Mouse (Mus musculus) kidney, postnatal 0 days (tissue): ENCODE results near the gene St6gal2. TPM values are rescaled to one million over a fixed set of nuclear protein-coding genes. Genes with fewer than 3 reads are reported as not detected.

Experiments used
- ATAC-seq: fragments of 200-750 bp; cut with Nextera tagmentation; replicated peaks from 2 replicates; pipeline ENCODE4 v1.8.0; 2017; ENCODE audit warnings: low read depth, moderate number of reproducible peaks, moderate TSS enrichment, moderate library complexity; ENCODE audit not compliant: low FRiP score
- DNase-seq: peaks from one replicate; pipeline ENCODE4 v3.0.0-alpha.2; 2016; ENCODE audit warnings: low spot score
- H3K27ac ChIP-seq: fragments of 300-500 bp; sonication (generic); 2 replicates; pipeline ENCODE4 v1.5.1; 2014; ENCODE audit warnings: mild to moderate bottlenecking
- H3K27me3 ChIP-seq: fragments of 300-500 bp; sonication (generic); 2 replicates; pipeline ENCODE4 v1.6.1; 2014; ENCODE audit warnings: low read length, mixed read lengths; ENCODE audit not compliant: insufficient read depth
- H3K36me3 ChIP-seq: fragments of 300-500 bp; sonication (generic); 2 replicates; pipeline ENCODE4 v1.6.1; 2014; ENCODE audit warnings: low read length, mixed read lengths; ENCODE audit not compliant: insufficient read depth
- H3K4me1 ChIP-seq: fragments of 300-500 bp; sonication (generic); replicated peaks from 2 replicates; pipeline ENCODE4 v1.6.1; 2014; ENCODE audit warnings: antibody characterized with exemption, low read length, mixed read lengths; ENCODE audit not compliant: insufficient read depth
- H3K4me2 ChIP-seq: fragments of 300-500 bp; sonication (generic); 2 replicates; pipeline ENCODE4 v1.6.1; 2014; ENCODE audit warnings: mild to moderate bottlenecking, low read length, moderate library complexity, mixed read lengths
- H3K4me3 ChIP-seq: fragments of 300-500 bp; sonication (generic); replicated peaks from 2 replicates; pipeline ENCODE4 v1.5.1; 2014; ENCODE audit warnings: low read depth, low read length
- H3K9ac ChIP-seq: fragments of 300-500 bp; sonication (generic); 2 replicates; pipeline ENCODE4 v1.6.1; 2014; ENCODE audit warnings: low read depth, low read length
- H3K9me3 ChIP-seq: fragments of 300-500 bp; sonication (generic); replicated peaks from 2 replicates; pipeline ENCODE4 v1.6.1; 2016; ENCODE audit warnings: low read length, inconsistent platforms, mixed read lengths
- CTCF ChIP-seq: IDR thresholded peaks from 2 replicates; pipeline ENCODE4 v1.5.1; 2016; ENCODE audit warnings: antibody characterized with exemption, low read depth, mild to moderate bottlenecking, moderate library complexity
- WGBS: fragments of 180-500 bp; shearing (Covaris S2); extraction: QIAGEN DNeasy Blood & Tissue Kit; methylation state at CpG from one replicate; pipeline ENCODE4 v1.1.7; 2014; 5-methylcytosine and 5-hydroxymethylcytosine counted together
- polyA plus RNA-seq: library from polyadenylated mRNA; unstranded; fragments of >200 nt; fragmentation: Nextera tagmentation; extraction: Ambion mirVana; gene quantifications from 2 replicates; pipeline ENCODE4 v1.2.1, GENCODE M21; 2015

The St6gal2 gene
- polyA plus RNA-seq, 1 experiment from 2014 or later, result 0.50 TPM

DNA sequence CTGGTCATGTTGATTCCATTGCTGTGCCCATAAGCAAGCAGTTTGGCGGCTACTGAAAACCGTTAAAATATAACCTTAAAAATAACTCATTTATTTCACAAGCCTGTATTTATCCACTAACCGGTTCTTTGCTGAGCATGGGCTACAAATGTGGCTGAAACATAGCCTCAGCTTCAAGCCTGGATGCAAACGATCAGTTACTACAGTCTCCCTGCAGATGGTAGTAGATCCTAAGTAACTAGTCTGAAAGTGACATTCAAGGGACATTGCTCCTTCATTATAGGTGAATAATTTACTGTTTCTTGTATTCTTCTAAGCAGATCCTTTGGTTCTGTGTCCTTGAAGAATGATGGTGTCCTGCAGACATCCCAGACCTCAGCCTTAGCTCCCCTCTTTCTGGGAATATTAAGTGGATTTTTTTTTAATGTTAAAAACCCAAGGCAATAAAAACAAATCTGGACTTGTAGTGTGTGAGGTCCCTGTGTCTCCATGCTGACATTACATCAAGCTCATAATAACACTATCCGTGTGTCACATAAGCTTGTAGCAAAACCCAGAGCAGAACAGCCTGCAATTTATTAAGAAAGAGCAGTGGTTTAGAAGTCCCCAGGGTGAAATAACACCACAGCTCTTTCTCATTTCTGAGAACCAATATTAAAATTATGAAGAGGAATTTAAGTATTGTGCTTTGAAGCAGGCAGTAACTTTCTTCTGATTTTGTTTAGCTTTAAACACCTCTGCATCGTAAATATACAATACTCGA, 39.1 kb downstream of the St6gal2 start:
- no peak overlapping the region for H3K4me2 ChIP-seq
- H3K9ac ChIP-seq, result no peak overlapping the region
- DNase-seq (peak; percentile 12), ATAC-seq (no peak)
- no peaks in the 10 kb centered on the region for H3K4me1 ChIP-seq
- H3K27ac ChIP-seq, result no peak overlapping the region
- TF ChIP-seq CTCF, result no peak
- H3K4me3 ChIP-seq, result no peak overlapping the region
- no peaks in the 10 kb centered on the region for H3K27me3 ChIP-seq
- H3K36me3 ChIP-seq, result no peaks in the 10 kb centered on the region
- H3K9me3 ChIP-seq, result no peaks in the 10 kb centered on the region
- WGBS, result 74% methylated on average over 7 of the region's 7 CpGs

DNA sequence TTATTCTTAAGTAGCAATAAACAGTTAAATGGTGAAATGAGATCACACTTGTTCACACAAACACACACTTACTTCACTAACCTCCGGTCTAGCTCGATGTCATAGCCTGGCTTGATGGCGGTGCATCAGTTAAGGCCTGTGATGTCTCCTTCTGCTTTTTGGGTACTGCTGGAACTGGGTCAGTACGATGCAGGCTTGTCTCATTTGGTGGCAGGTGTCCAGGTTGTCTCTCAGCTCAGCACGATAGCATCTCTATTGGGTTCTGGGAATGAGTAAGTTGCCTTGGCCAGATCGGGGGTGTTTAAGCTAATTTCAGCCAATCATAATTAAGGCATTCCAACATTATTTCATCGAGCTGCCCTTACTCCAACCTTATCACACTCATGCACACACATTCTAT, 86.7 kb downstream of the St6gal2 start:
- Histone ChIP-seq H3K4me3 (no peak overlapping the region), H3K4me2 (no peak overlapping the region), H3K36me3 (no peaks in the 10 kb centered on the region), H3K4me1 (no peaks in the 10 kb centered on the region), H3K9me3 (no peaks in the 10 kb centered on the region), H3K27me3 (no peaks in the 10 kb centered on the region), H3K27ac (no peak overlapping the region), H3K9ac (no peak overlapping the region)
- 91% methylated on average over 7 of the region's 7 CpGs for WGBS
- DNase-seq (no peak), ATAC-seq (no peak)
- TF ChIP-seq CTCF, result no peak

DNA sequence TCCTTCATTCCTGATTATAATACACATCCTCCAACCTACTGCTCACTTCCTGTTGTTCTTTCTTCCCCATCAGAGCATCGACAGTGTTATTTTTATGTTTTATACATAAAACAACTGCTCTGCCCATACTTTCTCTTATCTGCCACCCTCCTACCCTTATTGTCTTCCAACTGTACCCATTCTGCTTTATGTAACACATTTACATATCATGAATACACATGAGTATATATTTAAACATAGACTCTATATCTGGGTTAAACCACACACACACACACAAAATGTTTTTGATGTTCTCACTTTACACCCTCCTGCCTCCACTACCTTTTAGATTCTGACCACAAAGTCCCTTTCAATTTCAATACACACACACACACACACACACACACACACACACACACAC, 103.3 kb downstream of the St6gal2 start:
- Histone ChIP-seq H3K4me3 (no peak overlapping the region), H3K4me2 (no peak overlapping the region), H3K9me3 (no peaks in the 10 kb centered on the region), H3K36me3 (no peaks in the 10 kb centered on the region), H3K9ac (no peak overlapping the region), H3K4me1 (no peaks in the 10 kb centered on the region), H3K27me3 (no peaks in the 10 kb centered on the region), H3K27ac (no peak overlapping the region)
- WGBS, result 79% methylated on average over 1 of the region's 1 CpGs
- ATAC-seq (no peak), DNase-seq (no peak)
- TF ChIP-seq CTCF, result no peak

DNA sequence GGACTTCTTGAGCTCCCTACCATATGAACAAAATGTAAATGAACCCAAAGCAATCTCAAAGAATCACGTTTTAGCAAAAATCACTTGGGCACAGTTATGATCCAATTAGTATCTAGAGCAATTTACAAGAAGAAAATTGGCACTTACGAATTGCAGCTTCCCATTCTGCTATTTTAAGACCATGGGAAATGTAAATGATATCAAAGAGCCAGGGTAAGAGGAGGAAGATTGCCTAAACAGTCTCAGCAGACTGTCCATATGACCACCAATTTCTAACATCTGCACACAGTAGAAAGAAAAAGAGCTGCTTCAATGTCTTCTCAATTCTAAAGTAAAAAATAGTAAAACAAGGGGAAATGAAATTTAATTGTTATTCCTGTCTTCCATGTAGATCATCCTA, 116.6 kb downstream of the St6gal2 start:
- Histone ChIP-seq H3K9ac (no peak overlapping the region), H3K36me3 (no peaks in the 10 kb centered on the region), H3K27ac (no peak overlapping the region), H3K9me3 (no peaks in the 10 kb centered on the region), H3K4me3 (no peak overlapping the region), H3K27me3 (no peaks in the 10 kb centered on the region), H3K4me2 (no peak overlapping the region), H3K4me1 (no peaks in the 10 kb centered on the region)
- WGBS, result 67% methylated on average over 2 of the region's 2 CpGs
- DNase-seq (no peak), ATAC-seq (no peak)
- TF ChIP-seq CTCF, result no peak

Other genes starting within 250 kb of the St6gal2 start
- gene Vmn2r118, start 179.8 kb downstream of the St6gal2 start, polyA plus RNA-seq, result not detected in 2 replicates